Mouse (Mus musculus): ENCODE measurements at regions not wholly inside any gene's neighbourhood (a gene's known extent, or its start where the extent isn't known, plus 50 kb on each side); places are given as distances from the start of the nearest gene placed in this dataset.

DNA sequence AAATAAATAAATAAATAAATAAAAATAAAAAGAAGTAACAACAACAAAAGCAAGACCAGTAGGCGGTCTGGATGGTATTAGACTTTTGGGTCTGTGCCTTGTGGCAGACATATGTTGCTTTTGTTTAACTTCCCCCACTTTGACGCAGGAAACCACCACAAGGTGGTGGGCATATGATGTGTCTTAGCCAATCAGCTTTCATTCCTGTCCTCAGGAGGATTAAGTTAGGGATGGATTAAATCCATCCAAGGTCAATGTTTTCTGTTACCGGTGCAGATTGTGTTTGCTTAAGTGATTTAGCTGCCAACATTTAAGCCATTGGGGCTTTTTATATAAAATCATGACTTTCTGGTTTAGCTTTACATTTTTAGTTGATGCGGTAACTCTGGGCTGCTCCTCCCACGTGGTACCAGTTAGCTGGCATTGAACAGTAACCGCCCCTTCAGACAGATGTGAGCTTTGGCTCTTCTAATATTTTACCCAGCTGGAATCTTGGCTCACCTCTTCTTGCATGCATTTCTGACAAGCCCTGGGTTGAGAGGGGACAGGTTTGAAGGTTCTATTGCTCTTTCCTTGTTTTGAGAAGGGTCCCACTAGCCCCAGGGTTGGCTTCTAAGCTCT is 121.0 kb upstream of the Xylt1 start:
- DNase-seq (ENCODE audit: low spot score): no peak

DNA sequence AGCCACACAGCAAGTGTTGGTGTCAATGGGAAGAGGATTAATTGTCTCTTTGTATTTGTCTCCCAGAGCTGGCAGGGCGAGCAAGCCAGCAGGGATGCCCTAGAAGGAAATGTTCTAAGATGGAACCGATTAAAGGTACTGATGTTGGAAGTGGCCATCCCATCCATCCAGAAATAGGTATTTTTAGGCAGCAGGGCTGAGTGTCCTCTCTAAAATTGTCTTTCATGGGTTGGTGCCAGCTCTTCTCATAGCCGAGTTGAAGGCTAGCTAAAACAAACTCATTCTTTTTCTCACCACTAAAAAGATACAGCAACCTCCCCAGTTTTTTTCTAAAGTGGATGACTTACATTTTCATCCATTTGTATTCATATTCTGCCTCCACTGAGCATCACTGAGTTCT is 120.2 kb upstream of the Xylt1 start:
- no peak for DNase-seq (ENCODE audit: low spot score)

DNA sequence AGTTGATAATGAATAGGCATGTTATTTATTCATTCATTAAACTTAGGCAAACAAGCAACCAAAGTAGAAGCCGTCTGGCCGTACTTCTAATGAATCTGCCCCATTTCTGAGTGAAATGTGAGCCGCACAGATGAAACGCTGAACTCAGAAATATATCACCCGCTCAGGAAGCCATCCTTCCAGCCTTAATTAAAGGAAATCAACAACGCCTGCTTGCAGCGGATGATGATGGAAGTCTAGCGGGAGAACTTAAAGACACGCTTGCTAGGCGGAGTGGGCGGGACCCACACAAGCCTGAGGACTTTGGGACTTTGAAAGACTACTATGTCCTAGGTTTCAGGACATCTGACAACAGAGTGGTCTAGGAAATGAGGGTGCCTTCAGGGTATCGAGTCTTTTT is 117.7 kb upstream of the Xylt1 start:
- no peak for DNase-seq (ENCODE audit: low spot score)

DNA sequence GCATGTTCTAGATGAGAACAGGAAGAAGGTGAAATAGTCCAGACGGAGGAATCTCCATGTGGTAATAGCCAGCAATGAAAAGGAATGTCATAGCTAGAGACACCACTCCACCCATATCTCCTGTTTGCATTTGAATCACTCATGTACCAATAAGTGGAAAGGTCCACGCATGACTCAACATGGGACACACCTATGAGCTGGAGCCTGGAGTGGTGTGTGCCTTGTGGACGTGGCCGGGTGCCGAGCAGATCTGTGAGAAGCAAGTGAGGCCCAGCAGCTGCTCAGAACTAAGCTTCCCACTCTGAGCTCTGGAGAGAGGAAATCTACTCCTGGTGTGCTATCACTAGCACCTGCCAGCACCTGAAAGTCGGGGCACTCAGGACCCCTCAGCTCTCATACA is 116.4 kb upstream of the Xylt1 start:
- DNase-seq (ENCODE audit: low spot score): no peak

DNA sequence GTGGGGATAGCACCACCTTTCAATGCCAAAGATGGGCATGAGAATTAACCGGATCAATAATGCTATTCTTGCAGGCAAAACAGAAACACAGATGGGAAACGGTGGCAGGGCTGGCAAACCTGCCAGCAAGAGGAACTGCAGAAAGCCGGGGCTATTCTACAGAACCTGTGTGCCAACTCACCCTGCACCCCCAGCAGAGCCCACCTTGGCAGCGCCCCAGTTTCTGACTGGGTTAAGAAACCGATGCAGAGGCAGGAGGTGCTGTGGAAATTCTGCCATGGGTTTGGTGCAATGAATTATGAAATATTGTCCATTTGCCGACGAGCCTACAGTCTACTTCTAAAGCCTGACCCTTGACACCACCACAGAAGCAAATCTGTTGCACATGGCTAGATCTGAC is 112.7 kb upstream of the Xylt1 start:
- DNase-seq (ENCODE audit: low spot score): no peak

DNA sequence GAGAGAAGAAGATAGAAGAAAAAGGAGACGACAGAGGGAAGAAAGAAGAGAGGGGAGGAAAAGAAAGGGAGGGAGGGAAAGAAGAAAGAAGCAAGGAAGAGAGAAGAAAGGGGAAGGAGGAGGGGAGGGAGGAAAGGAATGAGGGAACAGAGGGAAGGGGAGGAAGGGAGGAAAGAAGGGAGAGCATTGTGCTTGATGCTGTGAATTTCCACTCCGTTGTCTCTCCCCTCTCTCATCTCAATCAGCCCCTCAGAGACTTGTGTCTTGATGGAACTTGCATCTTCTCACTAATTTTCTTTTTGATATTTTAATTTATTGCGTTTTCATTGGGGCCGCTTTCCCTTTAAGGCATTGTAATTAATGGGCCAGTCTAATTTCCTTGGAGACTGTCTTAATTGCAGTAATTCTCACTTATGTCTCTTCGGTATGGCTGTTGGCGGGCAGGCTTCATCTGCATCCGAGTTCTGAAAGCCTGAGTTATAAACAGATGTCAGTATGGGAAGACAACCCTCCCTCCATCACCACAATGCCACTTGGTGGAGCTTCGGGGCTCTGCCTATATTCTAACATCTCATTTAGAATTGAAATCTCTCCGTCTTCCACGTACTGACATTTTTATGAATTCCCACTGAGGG is 111.4 kb upstream of the Xylt1 start:
- no peak for DNase-seq (ENCODE audit: low spot score)

DNA sequence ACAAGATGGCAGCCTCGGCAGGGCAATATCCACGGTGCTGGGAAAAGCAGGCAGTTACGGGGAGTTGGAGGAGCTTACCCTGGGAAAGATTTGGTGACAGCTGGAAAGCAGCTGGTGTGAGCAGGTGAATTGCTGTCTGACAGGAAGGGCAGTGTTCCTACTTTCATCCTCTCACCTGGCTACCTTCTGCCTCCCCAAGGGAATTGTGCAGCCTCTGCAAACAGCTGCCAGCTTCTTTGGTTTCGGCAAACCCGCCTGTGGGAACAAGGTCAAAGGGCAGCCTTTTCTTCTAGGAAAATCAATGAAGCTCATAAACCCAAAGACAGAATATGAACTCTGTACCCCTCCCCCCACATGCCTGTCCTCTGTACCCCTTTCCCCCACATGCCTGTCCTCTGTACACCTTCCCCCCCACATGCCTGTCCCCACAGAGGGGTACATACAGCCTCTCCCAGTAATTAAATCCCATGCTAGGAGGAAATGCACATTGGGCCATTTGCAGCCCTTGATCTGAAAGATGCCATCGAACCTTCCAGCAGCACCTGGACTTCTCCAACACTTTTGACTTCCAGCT is 102.3 kb upstream of the Xylt1 start:
- no peak for DNase-seq (ENCODE audit: low spot score)

DNA sequence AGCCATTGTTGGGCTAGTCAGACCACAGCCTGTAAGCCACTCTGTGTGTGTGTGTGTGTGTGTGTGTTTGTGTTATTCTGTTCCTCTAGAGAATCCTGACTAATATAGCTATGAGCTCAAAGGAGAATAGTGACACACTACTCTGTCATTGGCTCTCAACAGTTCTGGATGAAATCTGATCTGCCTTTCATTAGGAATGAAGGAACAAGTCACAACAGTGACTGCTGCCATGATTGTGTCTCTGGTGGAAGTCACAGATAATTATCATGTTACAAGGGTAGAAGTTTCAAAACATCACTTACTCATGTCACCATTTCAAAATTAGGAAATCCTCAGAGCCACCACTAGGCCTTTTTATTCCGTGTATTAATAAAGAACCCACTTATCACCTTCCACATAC is 98.6 kb upstream of the Xylt1 start:
- no peak for DNase-seq (ENCODE audit: low spot score)

DNA sequence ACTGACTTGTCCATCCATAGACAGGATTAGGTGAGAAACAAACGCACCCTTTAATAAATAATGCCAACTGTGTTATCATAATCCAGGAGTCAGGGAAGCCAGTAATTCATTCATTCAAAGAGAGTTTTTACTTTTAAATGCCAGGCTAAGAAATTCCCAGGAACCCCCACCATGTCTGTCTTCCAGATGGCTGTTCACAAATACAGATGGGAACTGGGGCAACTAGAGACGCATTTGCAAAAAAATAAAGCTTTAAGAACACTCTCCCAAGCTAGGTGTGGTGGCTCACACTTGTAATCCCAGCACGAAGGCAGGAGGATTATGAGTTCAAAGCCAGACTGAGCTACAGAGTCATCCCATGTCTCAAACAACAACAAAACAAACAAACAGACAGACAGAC is 95.6 kb upstream of the Xylt1 start:
- DNase-seq (ENCODE audit: low spot score): no peak

DNA sequence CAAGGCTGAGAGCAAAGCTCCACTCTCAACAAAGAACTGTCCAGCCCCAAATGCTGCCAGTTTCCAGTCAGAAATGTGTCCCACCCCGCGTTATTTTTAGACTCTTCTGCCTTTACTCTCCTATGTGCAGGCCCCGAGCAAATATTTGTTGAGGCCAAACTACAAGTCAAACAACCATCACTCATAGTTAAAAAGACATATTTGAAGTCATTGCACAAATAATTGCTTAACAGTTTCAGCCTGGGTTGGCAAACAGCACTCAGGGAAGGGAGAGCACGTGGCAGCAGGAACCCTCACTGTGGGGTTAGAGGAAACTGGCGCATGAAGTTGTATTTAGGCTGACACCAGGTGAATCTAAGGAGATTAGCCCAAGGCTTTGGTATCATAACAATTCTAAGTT is 94.8 kb upstream of the Xylt1 start:
- DNase-seq (ENCODE audit: low spot score): no peak

DNA sequence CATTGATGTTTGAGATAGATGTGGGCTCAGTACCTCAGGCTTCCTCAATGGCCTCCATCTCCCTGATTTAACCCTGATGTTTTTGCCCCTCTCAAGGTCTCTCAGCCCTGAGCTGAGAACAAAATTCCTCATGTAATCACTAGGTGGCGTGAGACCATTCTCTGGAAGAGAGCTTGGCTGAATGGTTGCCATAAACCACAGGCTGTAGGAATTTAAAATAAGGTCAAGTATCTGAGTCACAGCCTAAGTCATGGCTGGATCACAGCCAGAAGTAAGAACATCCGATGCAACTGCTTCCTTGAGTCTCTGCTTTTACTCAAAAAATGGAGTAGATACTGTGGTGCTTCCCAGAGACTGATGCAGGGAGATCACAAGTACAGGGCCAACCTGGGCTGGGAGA is 77.1 kb upstream of the Xylt1 start:
- DNase-seq (ENCODE audit: low spot score): peak; percentile 2

DNA sequence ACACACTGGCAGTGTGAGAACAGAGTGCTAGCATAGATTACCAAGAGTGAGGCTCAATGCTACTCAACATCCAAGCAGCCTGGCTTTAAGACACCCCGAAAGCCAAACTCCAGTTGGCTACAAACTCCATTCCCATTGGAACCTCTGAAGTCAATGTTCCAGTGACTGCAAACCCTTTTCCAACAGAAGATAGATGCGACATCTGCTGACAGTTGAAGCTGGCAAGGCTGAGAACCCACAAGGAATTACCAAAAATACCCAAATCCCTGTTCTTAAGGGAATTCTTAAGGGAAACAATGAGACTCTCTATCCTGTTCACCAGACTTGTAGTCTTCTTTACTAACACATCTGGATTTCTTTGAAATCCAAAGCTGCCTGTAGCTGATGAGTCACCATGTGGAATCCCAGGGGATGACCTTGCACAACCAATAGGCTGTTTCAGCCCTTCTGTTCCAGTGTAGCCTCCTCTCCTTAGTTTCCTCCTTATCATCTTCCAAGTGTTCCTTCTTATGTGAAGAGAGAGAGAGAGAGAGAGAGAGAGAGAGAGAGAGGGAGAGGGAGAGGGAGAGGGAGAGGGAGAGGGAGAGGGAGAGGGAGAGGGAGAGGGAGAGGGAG is 70.1 kb upstream of the Xylt1 start:
- DNase-seq (ENCODE audit: low spot score): no peak

DNA sequence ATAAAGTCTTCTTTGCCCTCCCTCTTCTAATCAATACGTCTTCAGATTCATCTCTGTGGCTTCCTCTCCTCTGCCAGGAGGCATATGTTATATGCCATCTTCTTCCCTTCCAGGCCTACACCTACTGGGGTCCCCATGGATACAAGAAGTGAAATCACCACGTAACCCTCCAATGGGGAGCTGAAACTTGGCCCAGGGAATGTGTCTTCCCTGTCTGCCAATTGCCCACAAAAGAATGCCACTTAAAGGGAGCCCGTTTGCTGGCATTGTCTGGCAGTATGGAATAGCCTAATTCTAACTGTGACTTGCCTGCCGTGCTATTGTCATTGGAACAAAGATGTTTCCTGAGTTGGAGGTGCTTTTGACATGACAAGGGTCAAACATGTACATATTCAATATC is 69.5 kb upstream of the Xylt1 start:
- no peak for DNase-seq (ENCODE audit: low spot score)

DNA sequence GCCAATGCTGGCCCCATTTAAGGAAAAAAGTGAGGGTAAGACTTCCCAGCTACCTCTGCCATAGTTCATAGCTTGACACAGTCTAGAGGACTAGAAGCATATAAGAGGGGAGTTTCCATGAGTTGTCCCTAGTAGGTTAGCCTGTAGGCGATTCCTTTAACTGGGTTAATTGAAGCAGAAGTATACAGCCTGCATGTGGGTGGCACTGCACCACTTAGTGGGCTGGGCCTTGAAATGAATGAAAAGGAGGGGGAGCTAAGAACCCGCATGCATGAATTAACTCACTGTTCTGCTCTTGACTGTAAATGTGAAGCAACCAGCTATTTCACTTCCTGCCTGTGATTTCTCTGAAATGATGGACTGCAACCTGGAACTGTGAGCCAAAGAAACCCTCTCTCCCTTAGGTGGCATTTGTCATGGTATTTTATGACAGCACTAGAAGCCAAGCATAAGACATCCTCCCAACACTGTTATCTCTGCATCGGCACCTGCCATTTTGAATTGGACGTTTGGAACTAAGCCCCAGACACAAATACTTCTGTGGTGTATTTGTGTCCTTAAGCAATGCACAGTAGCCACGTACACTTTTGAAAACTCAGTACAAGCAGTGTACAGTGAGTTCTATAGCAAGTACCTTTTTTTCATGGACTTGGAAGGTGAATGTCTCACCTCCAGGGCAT is 64.5 kb upstream of the Xylt1 start:
- DNase-seq (ENCODE audit: low spot score): no peak

DNA sequence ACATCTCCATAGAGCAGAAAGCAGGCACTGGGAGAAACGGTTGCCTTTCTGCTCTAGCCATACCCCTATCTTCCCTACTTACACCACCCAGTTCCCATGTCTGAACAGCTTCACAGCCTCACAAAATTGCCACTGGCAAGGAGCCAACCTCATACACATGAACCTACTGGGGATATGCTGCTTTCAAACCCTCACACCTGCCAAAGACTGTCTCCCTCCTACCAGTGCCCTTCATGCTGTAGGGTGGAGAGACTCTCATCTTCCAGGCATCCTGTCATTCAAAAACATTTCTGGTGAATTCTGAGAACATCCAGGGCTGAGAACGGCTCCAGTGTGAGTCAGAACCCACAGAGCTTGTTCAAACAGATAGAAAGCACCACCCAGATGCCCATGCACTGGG is 63.4 kb upstream of the Xylt1 start:
- DNase-seq (ENCODE audit: low spot score): no peak

DNA sequence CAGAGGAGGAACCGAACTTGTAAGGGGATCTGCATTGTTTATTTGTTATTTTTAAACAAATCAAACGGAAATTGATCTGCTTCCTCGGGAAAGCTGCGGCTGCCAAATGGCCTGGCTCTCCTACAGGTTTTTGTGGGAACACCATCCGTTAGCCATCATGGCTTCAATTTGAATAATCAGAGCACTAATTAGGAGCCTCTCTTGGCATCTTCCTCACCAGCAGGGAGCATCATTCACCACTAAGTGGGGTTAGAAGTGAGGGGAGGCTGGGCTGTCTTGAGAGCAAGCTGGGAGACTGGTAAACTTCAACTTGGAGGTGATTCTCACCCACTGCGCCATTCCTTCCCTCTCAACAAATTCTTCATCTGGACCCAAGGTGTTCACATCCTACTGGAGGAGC is 60.2 kb upstream of the Xylt1 start:
- no peak for DNase-seq (ENCODE audit: low spot score)
